ENCODE assay signal across 17 mouse cellular contexts in genomic region chr2:131213773-131214172, GRCm38 (mm10). TPM values are rescaled to one million over a fixed set of nuclear protein-coding genes. Genes with fewer than 3 reads are reported as not detected.
DNase-seq lines count a peak whose midpoint lies in the region; ATAC-seq and TF ChIP-seq lines count a peak whose summit lies in the region.
"Had no signal": no experiment of that assay in that cellular context is flagged by ENCODE, and none has a peak within 500 bp of the region (broad histone marks: within the 10 kb centered on the region; RNA-seq: fewer than 3 reads in every experiment).

No protein-coding gene starts in this region.

- H3K9ac ChIP-seq in midbrain, postnatal 0 days (replicated peaks; ENCODE audit: low read length, poor library complexity, severe bottlenecking), result no peak overlapping the region
- H3K9ac ChIP-seq in intestine, embryonic 15.5 days, result no peak overlapping the region
- peak overlapping the region; percentile 58; the same call in 1 of the 2 replicates for H3K9ac ChIP-seq in liver, postnatal 0 days (replicated peaks)
- no peak overlapping the region for H3K9ac ChIP-seq in lung, postnatal 0 days (replicated peaks; ENCODE audit: low read depth)
- H3K9ac ChIP-seq: lung, embryonic 14.5 days; midbrain, embryonic 12.5 days had no signal

- ATAC-seq in midbrain, postnatal 0 days (ENCODE audit: low FRiP score), result no peak
- ATAC-seq in erythroblast, adult 5-6 weeks (replicated peaks; ENCODE audit: low FRiP score, poor library complexity, severe bottlenecking), result peak; percentile 64
- ATAC-seq in intestine, embryonic 15.5 days, result no peak
- ATAC-seq in liver, postnatal 0 days, result peak; percentile 24
- no peak for ATAC-seq in lung, postnatal 0 days
- ATAC-seq: inflammation-experienced regulatory T-cells, adult 6 months; Patski had no signal

- peak; percentile 98 for TF ChIP-seq EP300 in liver, postnatal 0 days (IDR thresholded peaks at IDR 0.05; ENCODE audit: low read depth)
- no peak for TF ChIP-seq EP300 in lung, postnatal 0 days (IDR thresholded peaks at IDR 0.05)

- H3K4me1 ChIP-seq in midbrain, embryonic 10.5 days, result peaks cover 28% of the 10 kb centered on the region
- H3K4me1 ChIP-seq in midbrain, postnatal 0 days (ENCODE audit: insufficient read depth, low read length), result 0 out of 2 replicates have a peak, but pooled peaks cover 2% of the 10 kb centered on the region
- H3K4me1 ChIP-seq in intestine, embryonic 15.5 days (replicated peaks), result peaks cover 21% of the 10 kb centered on the region
- peaks cover 54% of the 10 kb centered on the region for H3K4me1 ChIP-seq in liver, postnatal 0 days (ENCODE audit: insufficient read depth)
- peaks cover 10% of the 10 kb centered on the region; the same call in 1 of the 2 replicates for H3K4me1 ChIP-seq in lung, postnatal 0 days (ENCODE audit: insufficient read depth, low read depth, low read length)

- H3K27ac ChIP-seq in midbrain, embryonic 10.5 days (replicated peaks), result peak overlapping the region; percentile 58; the same call in 1 of the 2 replicates
- no peak overlapping the region for H3K27ac ChIP-seq in midbrain, postnatal 0 days (ENCODE audit: low read depth, low read length)
- H3K27ac ChIP-seq in intestine, embryonic 15.5 days, result 0 out of 2 replicates have a peak overlapping the region, but pooled peaks have one; percentile 32
- peak overlapping the region; percentile 79 for H3K27ac ChIP-seq in liver, postnatal 0 days (ENCODE audit: low read depth)
- no peak overlapping the region for H3K27ac ChIP-seq in lung, postnatal 0 days (ENCODE audit: low read length)
- H3K27ac ChIP-seq: midbrain, embryonic 12.5 days; neural tube, embryonic 13.5 days had no signal

- no peak for DNase-seq in midbrain, embryonic 10.5 days (ENCODE audit: low spot score)
- no peak for DNase-seq in midbrain, postnatal 0 days (ENCODE audit: low spot score)
- peak; percentile 41 for DNase-seq in liver, postnatal 0 days
- no peak for DNase-seq in lung, postnatal 0 days (ENCODE audit: low spot score)
- no peak for DNase-seq in neural tube, embryonic 10.5 days (ENCODE audit: extremely low spot score, low spot score)
- DNase-seq in Muller cell, postnatal 12 days (ENCODE audit: inconsistent ontology term), result no peak
- DNase-seq: adrenal gland, adult 8-10 months; cerebellum, adult 9-10 months; kidney, postnatal 36 days; lung, embryonic 14.5 days; retina, postnatal 1 day had no signal

- TF ChIP-seq CTCF in midbrain, postnatal 0 days (IDR thresholded peaks at IDR 0.05), result no peak
- TF ChIP-seq CTCF in liver, postnatal 0 days (IDR thresholded peaks at IDR 0.05; ENCODE audit: low read depth), result no peak
- no peak for TF ChIP-seq CTCF in lung, postnatal 0 days (IDR thresholded peaks at IDR 0.05)

- H3K36me3 ChIP-seq in midbrain, embryonic 10.5 days, result peaks cover 24% of the 10 kb centered on the region
- peaks cover 13% of the 10 kb centered on the region for H3K36me3 ChIP-seq in midbrain, postnatal 0 days (ENCODE audit: insufficient read depth, low read length)
- 0 out of 2 replicates have a peak, but pooled peaks cover 6% of the 10 kb centered on the region for H3K36me3 ChIP-seq in intestine, embryonic 15.5 days
- peaks cover 10% of the 10 kb centered on the region for H3K36me3 ChIP-seq in liver, postnatal 0 days (replicated peaks; ENCODE audit: insufficient read depth, low read length)
- H3K36me3 ChIP-seq in lung, postnatal 0 days (ENCODE audit: insufficient read depth, low read length), result no peaks in the 10 kb centered on the region

- H3K9me3 ChIP-seq in midbrain, embryonic 10.5 days (replicated peaks), result no peaks in the 10 kb centered on the region
- H3K9me3 ChIP-seq in midbrain, postnatal 0 days (ENCODE audit: low read length), result no peaks in the 10 kb centered on the region
- H3K9me3 ChIP-seq in intestine, embryonic 15.5 days, result no peaks in the 10 kb centered on the region
- no peaks in the 10 kb centered on the region for H3K9me3 ChIP-seq in liver, postnatal 0 days (ENCODE audit: low read length)
- H3K9me3 ChIP-seq in lung, postnatal 0 days (ENCODE audit: low read length), result no peaks in the 10 kb centered on the region
- H3K9me3 ChIP-seq: midbrain, embryonic 12.5 days; neural tube, embryonic 13.5 days had no signal

- no peak overlapping the region for H3K4me2 ChIP-seq in midbrain, postnatal 0 days (ENCODE audit: low read depth, low read length, poor library complexity, severe bottlenecking)
- H3K4me2 ChIP-seq in intestine, embryonic 15.5 days (replicated peaks), result no peak overlapping the region
- H3K4me2 ChIP-seq in liver, postnatal 0 days (ENCODE audit: low read depth, low read length), result peak overlapping the region; percentile 57
- H3K4me2 ChIP-seq in lung, postnatal 0 days (replicated peaks; ENCODE audit: low read depth, low read length), result no peak overlapping the region
- H3K4me2 ChIP-seq: lung, embryonic 14.5 days; midbrain, embryonic 12.5 days; neural tube, embryonic 13.5 days had no signal

- no peak overlapping the region for H3K4me3 ChIP-seq in midbrain, embryonic 10.5 days
- H3K4me3 ChIP-seq in midbrain, postnatal 0 days (ENCODE audit: low read depth, low read length), result no peak overlapping the region
- no peak overlapping the region for H3K4me3 ChIP-seq in intestine, embryonic 15.5 days (replicated peaks)
- H3K4me3 ChIP-seq in liver, postnatal 0 days (ENCODE audit: low read depth, low read length), result no peak overlapping the region
- no peak overlapping the region for H3K4me3 ChIP-seq in lung, postnatal 0 days (ENCODE audit: low read depth, low read length)
- H3K4me3 ChIP-seq: midbrain, embryonic 12.5 days; neural tube, embryonic 13.5 days had no signal

- 87% methylated on average over 7 of the region's 7 CpGs for WGBS in midbrain, embryonic 10.5 days
- WGBS in midbrain, postnatal 0 days, result 87% methylated on average over 7 of the region's 7 CpGs
- WGBS in intestine, embryonic 15.5 days, result 79% methylated on average over 7 of the region's 7 CpGs
- 60% methylated on average over 7 of the region's 7 CpGs for WGBS in liver, postnatal 0 days (ENCODE audit: insufficient replicate concordance)
- 82% methylated on average over 7 of the region's 7 CpGs for WGBS in lung, postnatal 0 days

- H3K27me3 ChIP-seq in midbrain, embryonic 10.5 days (ENCODE audit: low read depth, poor library complexity, severe bottlenecking), result no peaks in the 10 kb centered on the region
- H3K27me3 ChIP-seq in midbrain, postnatal 0 days (ENCODE audit: insufficient read depth, low read length), result no peaks in the 10 kb centered on the region
- H3K27me3 ChIP-seq in intestine, embryonic 15.5 days (replicated peaks), result no peaks in the 10 kb centered on the region
- no peaks in the 10 kb centered on the region for H3K27me3 ChIP-seq in liver, postnatal 0 days (ENCODE audit: insufficient read depth, low read length)
- no peaks in the 10 kb centered on the region for H3K27me3 ChIP-seq in lung, postnatal 0 days (replicated peaks; ENCODE audit: insufficient read depth, low read length)
- H3K27me3 ChIP-seq: midbrain, embryonic 12.5 days; neural tube, embryonic 13.5 days; Patski had no signal

RNA-seq across cellular contexts. Expression of gene Ap5s1, which starts 6.9 kb away (rescaled TPM):
- polyA plus RNA-seq in midbrain, embryonic 10.5 days (2016; fragmentation: Nextera tagmentation; extraction: Ambion mirVana), result 25.9 and 28.9 TPM in 2 replicates
- 36.5 and 40.1 TPM in 2 replicates for total RNA-seq in midbrain, postnatal 0 days (2014; rRNA removed)
- 35.5 and 36.7 TPM in 2 replicates for polyA plus RNA-seq in midbrain, postnatal 0 days (2015; fragmentation: Nextera tagmentation; extraction: Ambion mirVana)
- 18.2 and 36.5 TPM in 2 replicates for total RNA-seq in erythroblast, adult 5-6 weeks (2015; ENCODE audit: low replicate concordance)
- 18.7 and 21.0 TPM in 2 replicates for total RNA-seq in erythroblast, adult 5-6 weeks (2017; ENCODE audit: low replicate concordance)
- 22.0 and 26.1 TPM in 2 replicates for polyA plus RNA-seq in intestine, embryonic 15.5 days (2015; fragmentation: Nextera tagmentation; extraction: Ambion mirVana)
- 19.5 TPM in 2 replicates for polyA plus RNA-seq in liver, postnatal 0 days (2015; fragmentation: Nextera tagmentation; extraction: Ambion mirVana)
- polyA plus RNA-seq in lung, postnatal 0 days (2015; fragmentation: Nextera tagmentation; extraction: Ambion mirVana), result 27.9 and 28.0 TPM in 2 replicates

RNA-seq across cellular contexts. Expression of gene Mavs, which starts 20.1 kb away (rescaled TPM):
- 20.6 and 21.4 TPM in 2 replicates for polyA plus RNA-seq in midbrain, embryonic 10.5 days (2016; fragmentation: Nextera tagmentation; extraction: Ambion mirVana)
- 6.3 and 10.9 TPM in 2 replicates for total RNA-seq in midbrain, postnatal 0 days (2014; rRNA removed)
- polyA plus RNA-seq in midbrain, postnatal 0 days (2015; fragmentation: Nextera tagmentation; extraction: Ambion mirVana), result 4.0 and 5.0 TPM in 2 replicates
- 24.6 and 32.8 TPM in 2 replicates for total RNA-seq in erythroblast, adult 5-6 weeks (2015; ENCODE audit: low replicate concordance)
- 20.9 and 22.6 TPM in 2 replicates for total RNA-seq in erythroblast, adult 5-6 weeks (2017; ENCODE audit: low replicate concordance)
- polyA plus RNA-seq in intestine, embryonic 15.5 days (2015; fragmentation: Nextera tagmentation; extraction: Ambion mirVana), result 22.1 and 25.7 TPM in 2 replicates
- polyA plus RNA-seq in liver, postnatal 0 days (2015; fragmentation: Nextera tagmentation; extraction: Ambion mirVana), result 21.2 and 22.1 TPM in 2 replicates
- 14.1 and 14.4 TPM in 2 replicates for polyA plus RNA-seq in lung, postnatal 0 days (2015; fragmentation: Nextera tagmentation; extraction: Ambion mirVana)

RNA-seq across cellular contexts. Expression of gene Spef1, which starts 26.7 kb away (rescaled TPM):
- 3.7 and 6.3 TPM in 2 replicates for polyA plus RNA-seq in midbrain, embryonic 10.5 days (2016; fragmentation: Nextera tagmentation; extraction: Ambion mirVana)
- 19.3 and 27.5 TPM in 2 replicates for total RNA-seq in midbrain, postnatal 0 days (2014; rRNA removed)
- 9.5 and 10.2 TPM in 2 replicates for polyA plus RNA-seq in midbrain, postnatal 0 days (2015; fragmentation: Nextera tagmentation; extraction: Ambion mirVana)
- total RNA-seq in erythroblast, adult 5-6 weeks (2015; ENCODE audit: low replicate concordance), result 0.63 TPM in 1 of 2 replicates, not detected in the other
- total RNA-seq in erythroblast, adult 5-6 weeks (2017; ENCODE audit: low replicate concordance), result 3.1 and 4.2 TPM in 2 replicates
- 3.9 and 4.3 TPM in 2 replicates for polyA plus RNA-seq in intestine, embryonic 15.5 days (2015; fragmentation: Nextera tagmentation; extraction: Ambion mirVana)
- polyA plus RNA-seq in liver, postnatal 0 days (2015; fragmentation: Nextera tagmentation; extraction: Ambion mirVana), result 0.59 and 0.65 TPM in 2 replicates
- 12.2 TPM in 2 replicates for polyA plus RNA-seq in lung, postnatal 0 days (2015; fragmentation: Nextera tagmentation; extraction: Ambion mirVana)

RNA-seq across cellular contexts. Expression of gene Cdc25b, which starts 27.0 kb away (rescaled TPM):
- polyA plus RNA-seq in midbrain, embryonic 10.5 days (2016; fragmentation: Nextera tagmentation; extraction: Ambion mirVana), result 117 and 140 TPM in 2 replicates
- 10.0 and 13.1 TPM in 2 replicates for total RNA-seq in midbrain, postnatal 0 days (2014; rRNA removed)
- 14.0 and 15.1 TPM in 2 replicates for polyA plus RNA-seq in midbrain, postnatal 0 days (2015; fragmentation: Nextera tagmentation; extraction: Ambion mirVana)
- total RNA-seq in erythroblast, adult 5-6 weeks (2015; ENCODE audit: low replicate concordance), result 160 and 210 TPM in 2 replicates
- total RNA-seq in erythroblast, adult 5-6 weeks (2017; ENCODE audit: low replicate concordance), result 363 and 459 TPM in 2 replicates
- 44.6 and 49.8 TPM in 2 replicates for polyA plus RNA-seq in intestine, embryonic 15.5 days (2015; fragmentation: Nextera tagmentation; extraction: Ambion mirVana)
- polyA plus RNA-seq in liver, postnatal 0 days (2015; fragmentation: Nextera tagmentation; extraction: Ambion mirVana), result 67.6 and 77.7 TPM in 2 replicates
- polyA plus RNA-seq in lung, postnatal 0 days (2015; fragmentation: Nextera tagmentation; extraction: Ambion mirVana), result 36.5 and 38.7 TPM in 2 replicates

RNA-seq across cellular contexts. Expression of gene Cenpb, which starts 33.9 kb away (rescaled TPM):
- 9.0 and 10.6 TPM in 2 replicates for polyA plus RNA-seq in midbrain, embryonic 10.5 days (2016; fragmentation: Nextera tagmentation; extraction: Ambion mirVana)
- total RNA-seq in midbrain, postnatal 0 days (2014; rRNA removed), result 98.2 and 103 TPM in 2 replicates
- polyA plus RNA-seq in midbrain, postnatal 0 days (2015; fragmentation: Nextera tagmentation; extraction: Ambion mirVana), result 11.7 and 13.1 TPM in 2 replicates
- total RNA-seq in erythroblast, adult 5-6 weeks (2015; ENCODE audit: low replicate concordance), result 0.96 and 3.8 TPM in 2 replicates
- 6.4 and 7.7 TPM in 2 replicates for total RNA-seq in erythroblast, adult 5-6 weeks (2017; ENCODE audit: low replicate concordance)
- polyA plus RNA-seq in intestine, embryonic 15.5 days (2015; fragmentation: Nextera tagmentation; extraction: Ambion mirVana), result 12.5 and 12.6 TPM in 2 replicates
- polyA plus RNA-seq in liver, postnatal 0 days (2015; fragmentation: Nextera tagmentation; extraction: Ambion mirVana), result 4.2 and 4.8 TPM in 2 replicates
- 13.2 and 14.9 TPM in 2 replicates for polyA plus RNA-seq in lung, postnatal 0 days (2015; fragmentation: Nextera tagmentation; extraction: Ambion mirVana)

Comparison
In these comparisons a context has a peak if more than half of its experiments do, and no peak if none do; other contexts are left out.
1. H3K27ac ChIP-seq: peak in midbrain, embryonic 10.5 days (single experiment), intestine, embryonic 15.5 days (single experiment) and liver, postnatal 0 days (single experiment); none in midbrain, postnatal 0 days (single experiment) and lung, postnatal 0 days (single experiment).
2. ATAC-seq: peak in erythroblast, adult 5-6 weeks (single experiment) and liver, postnatal 0 days (single experiment); none in midbrain, postnatal 0 days (single experiment), intestine, embryonic 15.5 days (single experiment) and lung, postnatal 0 days (single experiment).